22 mouse cellular contexts compared by ENCODE assay signal in genomic region chr2:60214683-60215082, GRCm38 (mm10). TPM values are rescaled to one million over a fixed set of nuclear protein-coding genes. Genes with fewer than 3 reads are reported as not detected.
A peak's percentile ranks its signal among the peaks of the same experiment; 100 is the strongest.
DNase-seq lines count a peak whose midpoint lies in the region; ATAC-seq and TF ChIP-seq lines count a peak whose summit lies in the region.
"Had no signal": no experiment of that assay in that cellular context is flagged by ENCODE, and none has a peak within 500 bp of the region (broad histone marks: within the 10 kb centered on the region; RNA-seq: fewer than 3 reads in every experiment).

No protein-coding gene starts in this region.

- H3K9me3 ChIP-seq in CH12.LX (replicated peaks; ENCODE audit: low read length) (no peaks in the 10 kb centered on the region), ES-E14 (ENCODE audit: control insufficient read depth, insufficient read depth, low read depth, low read length) (no peaks in the 10 kb centered on the region), MEL (replicated peaks; ENCODE audit: insufficient read depth, low read length) (no peaks in the 10 kb centered on the region)
- H3K9me3 ChIP-seq in hindbrain, postnatal 0 days (ENCODE audit: low read length), result no peaks in the 10 kb centered on the region

- H3K4me3 ChIP-seq in CH12.LX (replicated peaks in 1 of 3; ENCODE audit: low read depth in 2 of 3, low read length in 2 of 3, poor library complexity in 1 of 3) (no peak overlapping the region), ES-E14 (ENCODE audit: insufficient read depth in 1 of 2, low read depth in 1 of 2, low read length in 2 of 2, poor library complexity in 1 of 2, severe bottlenecking in 1 of 2) (no peak overlapping the region), MEL (ENCODE audit: control insufficient read depth in 1 of 2, insufficient read depth in 1 of 2, low read depth in 2 of 2, low read length in 2 of 2) (no peak overlapping the region)
- no peak overlapping the region for H3K4me3 ChIP-seq in hindbrain, postnatal 0 days (ENCODE audit: low read length)

- TF ChIP-seq CTCF in CH12.LX (conservative IDR thresholded peaks at IDR 0.05 in 1 of 2, IDR thresholded peaks at IDR 0.05 in 1 of 2; ENCODE audit: low read depth in 2 of 2, low read length in 2 of 2) (no peak), MEL (IDR thresholded peaks at IDR 0.05 in 2 of 3, conservative IDR thresholded peaks at IDR 0.05 in 1 of 3; ENCODE audit: control insufficient read depth in 1 of 3, insufficient read depth in 1 of 3, low read depth in 2 of 3, low read length in 3 of 3, poor library complexity in 1 of 3, severe bottlenecking in 1 of 3) (no peak)
- no peak for TF ChIP-seq CTCF in hindbrain, postnatal 0 days (IDR thresholded peaks at IDR 0.05; ENCODE audit: low read depth)

- peaks cover 14 to 80% of the 10 kb centered on the region in 2 experiments for H3K4me1 ChIP-seq in CH12.LX (ENCODE audit: control insufficient read depth in 1 of 2, insufficient read depth in 2 of 2)
- peaks cover 10% of the 10 kb centered on the region in 2 experiments for H3K4me1 ChIP-seq in ES-E14 (ENCODE audit: control insufficient read depth in 2 of 2, insufficient read depth in 2 of 2, low read length in 2 of 2, poor library complexity in 1 of 2)
- H3K4me1 ChIP-seq in MEL (ENCODE audit: control insufficient read depth in 1 of 2, insufficient read depth in 2 of 2, low read length in 2 of 2), result peaks cover 10 to 21% of the 10 kb centered on the region in 2 experiments
- peaks cover 16% of the 10 kb centered on the region; the same call in 1 of the 2 replicates for H3K4me1 ChIP-seq in hindbrain, postnatal 0 days (ENCODE audit: insufficient read depth, low read length)

- no peak overlapping the region for H3K4me2 ChIP-seq in CH12.LX (ENCODE audit: insufficient read depth, low read depth, poor library complexity, severe bottlenecking)
- H3K4me2 ChIP-seq in hindbrain, postnatal 0 days (ENCODE audit: low read depth, low read length), result no peak overlapping the region

- DNase-seq in CH12.LX (ENCODE audit: extremely low read depth), result no peak
- no peak for DNase-seq in ES-E14 (ENCODE audit: low read depth, low spot score)
- no peak for DNase-seq in MEL (ENCODE audit: low read depth, low spot score)
- no peak for DNase-seq in hindbrain, postnatal 0 days (ENCODE audit: low spot score)
- no peak for DNase-seq in left cerebral cortex, adult 8-10 months (ENCODE audit: low spot score in 2 of 2)
- DNase-seq: adrenal gland, adult 2 months; adrenal gland, adult 8-10 months; adrenal gland, postnatal 10 days; adrenal gland, postnatal 14 days; adrenal gland, postnatal 25 days; adrenal gland, postnatal 36 days; B cell, adult 2 months; cerebellum, adult 11 months; cerebellum, adult 11-12 months; cerebellum, adult 18-20 months; cerebellum, adult 2 months; cerebellum, adult 8-10 months; cerebellum, adult 9-10 months; cerebellum, adult 9-11 months had no signal

- TF ChIP-seq RAD21 in CH12.LX (IDR thresholded peaks at IDR 0.05; ENCODE audit: low read depth, low read length), result no peak
- TF ChIP-seq RAD21 in MEL (IDR thresholded peaks at IDR 0.05; ENCODE audit: low read depth, low read length), result no peak

- no peak overlapping the region for H3K9ac ChIP-seq in CH12.LX (ENCODE audit: insufficient read depth, low read depth)
- no peak overlapping the region for H3K9ac ChIP-seq in ES-E14 (ENCODE audit: insufficient read depth, low read depth, low read length, poor library complexity, severe bottlenecking)
- no peak overlapping the region for H3K9ac ChIP-seq in MEL (ENCODE audit: control insufficient read depth, low read depth, low read length, poor library complexity, severe bottlenecking)
- H3K9ac ChIP-seq in hindbrain, postnatal 0 days (replicated peaks; ENCODE audit: low read length), result no peak overlapping the region

- H3K79me2 ChIP-seq in CH12.LX (replicated peaks; ENCODE audit: control insufficient read depth, extremely low read depth, insufficient read depth, poor library complexity, severe bottlenecking) (peaks cover 90% of the 10 kb centered on the region), MEL (ENCODE audit: control insufficient read depth, insufficient read depth, low read length, poor library complexity) (peaks cover 77% of the 10 kb centered on the region)

- no peak for ATAC-seq in hindbrain, postnatal 0 days
- no peak for ATAC-seq in activated CD4-positive, CD25-positive, alpha-beta regulatory T cell, adult 4 months
- ATAC-seq: CD4-positive, CD25-positive, alpha-beta regulatory T cell, adult 4 months; Patski had no signal

- in situ Hi-C loops in CH12.LX (cut with MboI; ENCODE audit: low pct_ligation_motif_present, low pct_unique_long_range_greater_than_20kb, low sequenced_read_pairs) (no loop called here), ES-E14 (cut with MboI; ENCODE audit: low sequenced_read_pairs in 2 of 2, unreplicated experiment in 2 of 2) (loop anchor here in 1 of 2 experiments (10.0 kb wide), 1 partner anchor 170 kb away; no protein-coding TSS in a partner anchor)

- dilution Hi-C loops in CH12.LX (cut with MboI; ENCODE audit: extremely low pct_ligation_motif_present, extremely low pct_unique_long_range_greater_than_20kb, low sequenced_read_pairs), result no loop called here

- H3K36me3 ChIP-seq in CH12.LX (replicated peaks in 1 of 2; ENCODE audit: control insufficient read depth in 1 of 2, insufficient read depth in 1 of 2, low read length in 1 of 2), result peaks cover 16 to 51% of the 10 kb centered on the region in 2 experiments
- peaks cover 3% of the 10 kb centered on the region; the same call in 1 of the 2 replicates for H3K36me3 ChIP-seq in ES-E14 (ENCODE audit: control insufficient read depth, insufficient read depth, low read length, poor library complexity, severe bottlenecking)
- peaks cover 17 to 44% of the 10 kb centered on the region in 2 experiments for H3K36me3 ChIP-seq in MEL (ENCODE audit: control insufficient read depth in 1 of 2, insufficient read depth in 2 of 2, low read length in 2 of 2)
- no peaks in the 10 kb centered on the region for H3K36me3 ChIP-seq in hindbrain, postnatal 0 days (ENCODE audit: insufficient read depth, low read length)

- TF ChIP-seq EP300 in CH12.LX (IDR thresholded peaks at IDR 0.05; ENCODE audit: low read length) (no peak), MEL (IDR thresholded peaks at IDR 0.05; ENCODE audit: low read depth in 1 of 2, low read length in 2 of 2) (no peak)

- no peak for TF ChIP-seq POLR2A in CH12.LX (IDR thresholded peaks at IDR 0.05; ENCODE audit: low read depth, low read length)
- TF ChIP-seq POLR2A in MEL (IDR thresholded peaks at IDR 0.05; ENCODE audit: control insufficient read depth in 1 of 2, insufficient read depth in 1 of 2, low read depth in 1 of 2, low read length in 2 of 2, poor library complexity in 1 of 2), result no peak

- WGBS in hindbrain, postnatal 0 days, result 96% methylated on average over 2 of the region's 2 CpGs

- H3K27ac ChIP-seq in CH12.LX (ENCODE audit: insufficient read depth, low read depth) (no peak overlapping the region), ES-E14 (ENCODE audit: insufficient read depth, low read depth, low read length, poor library complexity, severe bottlenecking) (no peak overlapping the region), MEL (ENCODE audit: control insufficient read depth, low read depth, low read length) (no peak overlapping the region)
- H3K27ac ChIP-seq in hindbrain, postnatal 0 days, result no peak overlapping the region

- H3K27me3 ChIP-seq in CH12.LX (replicated peaks), result no peaks in the 10 kb centered on the region
- H3K27me3 ChIP-seq in MEL (ENCODE audit: control insufficient read depth in 1 of 2, insufficient read depth in 2 of 2, low read length in 2 of 2), result no peaks in the 10 kb centered on the region
- no peaks in the 10 kb centered on the region for H3K27me3 ChIP-seq in hindbrain, postnatal 0 days (ENCODE audit: insufficient read depth, low read length)
- H3K27me3 ChIP-seq: Patski had no signal

TF ChIP-seq in CH12.LX, 34 proteins besides CTCF, POLR2A, EP300 and RAD21:
- TF ChIP-seq MAZ (IDR thresholded peaks at IDR 0.05; ENCODE audit: low read depth, low read length) (no peak), MAFK (IDR thresholded peaks at IDR 0.05; ENCODE audit: insufficient replicate concordance, low read length) (peak; percentile 88)

TF ChIP-seq in ES-E14, 5 proteins besides CTCF, POLR2A, EP300 and RAD21:
- TF ChIP-seq ZC3H11A (IDR thresholded peaks at IDR 0.05; ENCODE audit: borderline replicate concordance, low read depth, low read length) (no peak), MAFK (IDR thresholded peaks at IDR 0.05; ENCODE audit: insufficient read depth, low read depth, low read length) (peak; percentile 89; the same call in 1 of the 2 replicates)

TF ChIP-seq in MEL, 35 proteins besides CTCF, POLR2A, EP300 and RAD21 (continues in another document):
- no peak for TF ChIP-seq MEF2A (IDR thresholded peaks at IDR 0.05; ENCODE audit: extremely low read depth, insufficient replicate concordance, low read depth, low read length, poor library complexity, severe bottlenecking)
- no peak for TF ChIP-seq SIN3A (IDR thresholded peaks at IDR 0.05; ENCODE audit: low read length)
- no peak for TF ChIP-seq ETS1 (IDR thresholded peaks at IDR 0.05; ENCODE audit: low read depth, low read length)

RNA-seq across cellular contexts. Expression of gene March7, which starts 5.0 kb away (rescaled TPM):
- total RNA-seq in CH12.LX (2012; rRNA removed), result 40.0 and 44.5 TPM in 2 replicates
- total RNA-seq in CH12.LX (2014; rRNA removed), result 121 and 149 TPM in 2 replicates
- 52.1 and 53.7 TPM in 2 replicates for polyA plus RNA-seq in CH12.LX (2012; ENCODE audit: insufficient read length, low read depth)
- total RNA-seq in ES-E14 (2012; rRNA removed), result 72.8 and 97.8 TPM in 2 replicates
- 36.4 and 42.6 TPM in 2 replicates for total RNA-seq in MEL (2012; rRNA removed)
- 10 to 100 TPM in 1 of 2 experiments, not detected in 1; 32.3 TPM for polyA plus RNA-seq in MEL (2012; ENCODE audit: insufficient read depth in 1 of 2, insufficient read length in 2 of 2, low read depth in 1 of 2, low replicate concordance in 2 of 2, missing spikeins in 1 of 2)
- total RNA-seq in hindbrain, postnatal 0 days (2014; rRNA removed), result 57.5 and 77.2 TPM in 2 replicates
- polyA plus RNA-seq in hindbrain, postnatal 0 days (2015; fragmentation: Nextera tagmentation; extraction: Ambion mirVana), result 79.4 and 81.2 TPM in 2 replicates
- 10 to 100 TPM; 64.0 to 72.4 (median 66.5) TPM for total RNA-seq in left cerebral cortex, adult 8-10 months (2022)
- 100 to 1,000 TPM in 1 of 2 experiments, 10 to 100 TPM in 1; 83.0 to 101 TPM for polyA plus RNA-seq in activated CD4-positive, CD25-positive, alpha-beta regulatory T cell, adult 4 months (2017; shearing (Covaris generic))

RNA-seq across cellular contexts. Expression of gene Baz2b, which starts 5.0 kb away (rescaled TPM):
- total RNA-seq in CH12.LX (2012; rRNA removed) (27.6 and 31.9 TPM in 2 replicates), CH12.LX (2014; rRNA removed) (17.3 and 17.5 TPM in 2 replicates), ES-E14 (2012; rRNA removed) (22.0 and 26.8 TPM in 2 replicates), MEL (2012; rRNA removed) (5.5 and 5.7 TPM in 2 replicates)
- polyA plus RNA-seq in CH12.LX (2012; ENCODE audit: insufficient read length, low read depth) (36.3 and 40.1 TPM in 2 replicates), MEL (2012; ENCODE audit: insufficient read depth in 1 of 2, insufficient read length in 2 of 2, low read depth in 1 of 2, low replicate concordance in 2 of 2, missing spikeins in 1 of 2) (10 to 100 TPM in 1 of 2 experiments, not detected in 1; 11.4 TPM)
- 62.3 and 79.4 TPM in 2 replicates for total RNA-seq in hindbrain, postnatal 0 days (2014; rRNA removed)
- polyA plus RNA-seq in hindbrain, postnatal 0 days (2015; fragmentation: Nextera tagmentation; extraction: Ambion mirVana), result 71.3 and 74.7 TPM in 2 replicates
- 10 to 100 TPM; 51.5 to 64.8 (median 61.7) TPM for total RNA-seq in left cerebral cortex, adult 8-10 months (2022)
- polyA plus RNA-seq in activated CD4-positive, CD25-positive, alpha-beta regulatory T cell, adult 4 months (2017; shearing (Covaris generic)), result 10 to 100 TPM; 26.0 to 32.0 TPM

Comparison
In these comparisons a context has a peak if more than half of its experiments do, and no peak if none do; other contexts are left out.
1. Of the 35 proteins assayed by ChIP-seq in both MEL and CH12.LX: peak only in MEL: none; only in CH12.LX: none; in both: MAFK; in neither: 34.